Mouse (Mus musculus): ENCODE measurements around the gene Fabp3. TPM values are rescaled to one million over a fixed set of nuclear protein-coding genes. Genes with fewer than 3 reads are reported as not detected.

Fabp3 gene
- total and polyA plus RNA-seq, 3 experiments, result not detected

GRCm38 (mm10) chr4:130292271-130292670 is 16.1 kb upstream of the Fabp3 start:
- TF ChIP-seq CTCF (IDR thresholded peaks at IDR 0.05; ENCODE audit: low read depth, low read length) (peak; percentile 98), GATA1 (IDR thresholded peaks at IDR 0.05; ENCODE audit: borderline replicate concordance, low read length) (no peak), GATA2 (IDR thresholded peaks at IDR 0.05; ENCODE audit: borderline replicate concordance, low read depth, low read length) (no peak), POLR2AphosphoS5 (IDR thresholded peaks at IDR 0.05; ENCODE audit: insufficient replicate concordance, low read depth, low read length) (no peak), TAL1 (conservative IDR thresholded peaks at IDR 0.05; ENCODE audit: low read depth, low read length) (no peak)
- H3K27me3 ChIP-seq (ENCODE audit: insufficient read depth, low read length), result peaks cover 19% of the 10 kb centered on the region
- no peaks in the 10 kb centered on the region for H3K9me3 ChIP-seq (replicated peaks)
- H3K4me1 ChIP-seq (ENCODE audit: insufficient read depth, low read depth, low read length), result peaks cover 32% of the 10 kb centered on the region
- DNase-seq (ENCODE audit: low spot score), result peak; percentile 63
- ATAC-seq (ENCODE audit: extremely low read depth, insufficient number of reproducible peaks, low FRiP score, poor library complexity, severe bottlenecking), result no peak
- no peak overlapping the region for H3K4me3 ChIP-seq (ENCODE audit: low read depth, low read length)
- no peaks in the 10 kb centered on the region for H3K36me3 ChIP-seq (replicated peaks)

GRCm38 (mm10) chr4:130294513-130294912 is 13.9 kb upstream of the Fabp3 start:
- ATAC-seq (ENCODE audit: extremely low read depth, insufficient number of reproducible peaks, low FRiP score, poor library complexity, severe bottlenecking), result no peak
- H3K4me1 ChIP-seq (ENCODE audit: insufficient read depth, low read depth, low read length), result peaks cover 52% of the 10 kb centered on the region
- DNase-seq (ENCODE audit: low spot score), result no peak
- H3K9me3 ChIP-seq (replicated peaks), result no peaks in the 10 kb centered on the region
- H3K4me3 ChIP-seq (ENCODE audit: low read depth, low read length), result no peak overlapping the region
- peaks cover 7% of the 10 kb centered on the region; the same call in 1 of the 2 replicates for H3K27me3 ChIP-seq (ENCODE audit: insufficient read depth, low read length)
- no peak for TF ChIP-seq CTCF (IDR thresholded peaks at IDR 0.05; ENCODE audit: low read depth, low read length)
- no peak for TF ChIP-seq TAL1 (conservative IDR thresholded peaks at IDR 0.05; ENCODE audit: low read depth, low read length)
- TF ChIP-seq POLR2AphosphoS5 (IDR thresholded peaks at IDR 0.05; ENCODE audit: insufficient replicate concordance, low read depth, low read length), result no peak
- TF ChIP-seq GATA2 (IDR thresholded peaks at IDR 0.05; ENCODE audit: borderline replicate concordance, low read depth, low read length), result no peak
- no peak for TF ChIP-seq GATA1 (IDR thresholded peaks at IDR 0.05; ENCODE audit: borderline replicate concordance, low read length)
- no peaks in the 10 kb centered on the region for H3K36me3 ChIP-seq (replicated peaks)

DNA sequence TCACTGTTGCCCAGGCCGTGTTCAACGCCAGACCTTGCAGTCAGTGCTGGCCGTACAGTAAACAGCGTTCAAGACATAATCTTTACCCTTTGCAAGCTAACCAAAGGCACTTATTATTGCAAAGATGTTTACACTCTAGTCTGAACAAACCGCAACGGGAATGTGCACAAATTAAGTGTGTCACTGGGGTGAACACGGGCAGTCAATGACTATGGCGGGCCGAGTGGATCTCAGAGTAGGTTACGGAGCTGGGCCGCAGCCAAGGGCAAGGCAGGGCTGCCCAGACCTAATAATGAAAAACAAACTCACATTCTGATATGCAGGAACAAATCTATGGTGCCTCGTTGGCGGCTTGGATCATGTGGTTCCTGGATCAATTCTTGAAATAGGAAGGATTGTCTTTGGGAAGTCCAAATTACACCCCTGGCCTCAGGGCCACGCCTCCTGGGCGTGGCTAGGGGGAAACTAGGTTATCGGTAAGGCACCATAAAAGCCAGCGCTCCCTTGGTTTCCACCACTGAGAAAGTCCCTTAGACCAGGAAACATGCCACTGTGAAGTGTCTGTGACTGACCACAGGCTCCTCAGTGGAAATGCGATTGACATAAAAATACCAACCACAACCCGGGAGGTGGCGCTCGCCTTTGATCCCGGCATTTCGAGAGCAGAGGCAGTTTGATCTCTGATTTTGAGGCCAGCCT is 13.2 kb upstream of the Fabp3 start:
- TF ChIP-seq POLR2AphosphoS5 (IDR thresholded peaks at IDR 0.05; ENCODE audit: insufficient replicate concordance, low read depth, low read length), result no peak
- no peaks in the 10 kb centered on the region for H3K36me3 ChIP-seq (replicated peaks)
- DNase-seq (ENCODE audit: low spot score) (no peak), ATAC-seq (ENCODE audit: extremely low read depth, insufficient number of reproducible peaks, low FRiP score, poor library complexity, severe bottlenecking) (no peak)
- peaks cover 3% of the 10 kb centered on the region; the same call in 1 of the 2 replicates for H3K27me3 ChIP-seq (ENCODE audit: insufficient read depth, low read length)
- no peaks in the 10 kb centered on the region for H3K9me3 ChIP-seq (replicated peaks)
- no peak overlapping the region; the same call in 1 of the 2 replicates for H3K4me3 ChIP-seq (ENCODE audit: low read depth, low read length)
- peaks cover 57% of the 10 kb centered on the region for H3K4me1 ChIP-seq (ENCODE audit: insufficient read depth, low read depth, low read length)

DNA sequence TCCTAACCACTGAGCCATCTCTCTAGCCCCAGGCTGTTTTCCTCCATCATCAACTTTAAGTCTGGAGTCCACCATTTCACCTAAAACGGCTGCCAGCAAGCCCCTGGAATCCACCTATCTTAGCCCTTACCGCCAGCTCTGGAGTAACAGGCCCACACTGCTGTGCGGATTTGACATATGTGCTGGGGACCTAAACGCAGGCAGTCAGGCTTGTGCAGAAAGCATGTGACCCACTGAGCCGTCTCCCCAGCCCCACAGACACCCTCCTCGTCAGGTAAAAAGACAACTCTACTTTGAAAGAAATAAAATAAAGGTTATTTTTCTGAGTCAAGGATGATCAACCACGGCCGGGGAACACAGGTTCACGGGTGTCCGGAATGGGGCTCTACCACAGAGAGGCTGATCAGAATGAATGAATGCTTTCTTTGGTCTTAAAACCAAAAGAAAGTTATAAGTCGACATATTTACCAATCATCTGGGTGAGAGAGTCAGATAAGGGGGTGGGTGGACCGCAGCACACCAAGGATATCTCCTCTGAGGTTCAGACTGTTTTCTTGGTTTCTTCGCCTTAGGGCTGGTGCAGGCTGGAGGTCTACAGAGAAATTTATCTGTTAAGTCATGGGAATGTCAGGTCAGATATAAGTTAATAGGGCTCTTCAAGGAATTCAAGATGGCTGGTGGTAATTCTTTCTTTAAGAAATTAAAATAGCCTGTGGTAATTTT is 12.0 kb upstream of the Fabp3 start:
- TF ChIP-seq GATA2 (IDR thresholded peaks at IDR 0.05; ENCODE audit: borderline replicate concordance, low read depth, low read length) (no peak), GATA1 (IDR thresholded peaks at IDR 0.05; ENCODE audit: borderline replicate concordance, low read length) (no peak), POLR2AphosphoS5 (IDR thresholded peaks at IDR 0.05; ENCODE audit: insufficient replicate concordance, low read depth, low read length) (no peak), TAL1 (conservative IDR thresholded peaks at IDR 0.05; ENCODE audit: low read depth, low read length) (no peak), CTCF (IDR thresholded peaks at IDR 0.05; ENCODE audit: low read depth, low read length) (no peak)
- H3K27me3 ChIP-seq (ENCODE audit: insufficient read depth, low read length), result no peaks in the 10 kb centered on the region; the same call in 1 of the 2 replicates
- peak; percentile 43 for DNase-seq (ENCODE audit: low spot score)
- H3K4me1 ChIP-seq (ENCODE audit: insufficient read depth, low read depth, low read length), result peaks cover 63% of the 10 kb centered on the region
- no peaks in the 10 kb centered on the region for H3K9me3 ChIP-seq (replicated peaks)
- no peaks in the 10 kb centered on the region for H3K36me3 ChIP-seq (replicated peaks)
- ATAC-seq (ENCODE audit: extremely low read depth, insufficient number of reproducible peaks, low FRiP score, poor library complexity, severe bottlenecking), result no peak
- peak overlapping the region; percentile 28; the same call in 1 of the 2 replicates for H3K4me3 ChIP-seq (ENCODE audit: low read depth, low read length)

- Histone ChIP-seq H3K4me3 (ENCODE audit: low read depth, low read length) (peak overlapping the region; percentile 8; the same call in 1 of the 2 replicates), H3K36me3 (replicated peaks) (no peaks in the 10 kb centered on the region), H3K27me3 (ENCODE audit: insufficient read depth, low read length) (no peaks in the 10 kb centered on the region; the same call in none of the 2 replicates), H3K9me3 (replicated peaks) (no peaks in the 10 kb centered on the region), H3K4me1 (ENCODE audit: insufficient read depth, low read depth, low read length) (peaks cover 67% of the 10 kb centered on the region)
- TF ChIP-seq GATA1 (IDR thresholded peaks at IDR 0.05; ENCODE audit: borderline replicate concordance, low read length), result no peak
- 0 out of 2 replicates have a peak, but pooled peaks have one; percentile 12 for TF ChIP-seq TAL1 (conservative IDR thresholded peaks at IDR 0.05; ENCODE audit: low read depth, low read length)
- peak; percentile 86 for TF ChIP-seq CTCF (IDR thresholded peaks at IDR 0.05; ENCODE audit: low read depth, low read length)
- no peak for TF ChIP-seq GATA2 (IDR thresholded peaks at IDR 0.05; ENCODE audit: borderline replicate concordance, low read depth, low read length)
- no peak for TF ChIP-seq POLR2AphosphoS5 (IDR thresholded peaks at IDR 0.05; ENCODE audit: insufficient replicate concordance, low read depth, low read length)
- DNase-seq (ENCODE audit: low spot score) (peak; percentile 57), ATAC-seq (ENCODE audit: extremely low read depth, insufficient number of reproducible peaks, low FRiP score, poor library complexity, severe bottlenecking) (0 out of 2 replicates have a peak, but pooled peaks have one; percentile 4)
Measured at GRCm38 (mm10) chr4:130297123-130297529, 11.3 kb upstream of the Fabp3 start.

- DNase-seq (ENCODE audit: low spot score) (no peak), ATAC-seq (ENCODE audit: extremely low read depth, insufficient number of reproducible peaks, low FRiP score, poor library complexity, severe bottlenecking) (no peak)
- H3K9me3 ChIP-seq (replicated peaks), result no peaks in the 10 kb centered on the region
- H3K27me3 ChIP-seq (ENCODE audit: insufficient read depth, low read length), result peaks cover 4% of the 10 kb centered on the region
- TF ChIP-seq GATA2 (IDR thresholded peaks at IDR 0.05; ENCODE audit: borderline replicate concordance, low read depth, low read length) (no peak), POLR2AphosphoS5 (IDR thresholded peaks at IDR 0.05; ENCODE audit: insufficient replicate concordance, low read depth, low read length) (no peak)
- no peaks in the 10 kb centered on the region for H3K36me3 ChIP-seq (replicated peaks)
- peaks cover 73% of the 10 kb centered on the region for H3K4me1 ChIP-seq (ENCODE audit: insufficient read depth, low read depth, low read length)
- no peak overlapping the region for H3K4me3 ChIP-seq (ENCODE audit: low read depth, low read length)
Measured at GRCm38 (mm10) chr4:130298877-130299628, 9.3 kb upstream of the Fabp3 start.

Measured in G1E (cell line).